Mouse (Mus musculus): Measurements from ENCODE around the gene Arhgef6. TPM values are rescaled to one million over a fixed set of nuclear protein-coding genes. Genes with fewer than 3 reads are reported as not detected.

Arhgef6 gene
- polyA plus RNA-seq, 1 experiment from 2014 or later, result 0.18 TPM

DNA sequence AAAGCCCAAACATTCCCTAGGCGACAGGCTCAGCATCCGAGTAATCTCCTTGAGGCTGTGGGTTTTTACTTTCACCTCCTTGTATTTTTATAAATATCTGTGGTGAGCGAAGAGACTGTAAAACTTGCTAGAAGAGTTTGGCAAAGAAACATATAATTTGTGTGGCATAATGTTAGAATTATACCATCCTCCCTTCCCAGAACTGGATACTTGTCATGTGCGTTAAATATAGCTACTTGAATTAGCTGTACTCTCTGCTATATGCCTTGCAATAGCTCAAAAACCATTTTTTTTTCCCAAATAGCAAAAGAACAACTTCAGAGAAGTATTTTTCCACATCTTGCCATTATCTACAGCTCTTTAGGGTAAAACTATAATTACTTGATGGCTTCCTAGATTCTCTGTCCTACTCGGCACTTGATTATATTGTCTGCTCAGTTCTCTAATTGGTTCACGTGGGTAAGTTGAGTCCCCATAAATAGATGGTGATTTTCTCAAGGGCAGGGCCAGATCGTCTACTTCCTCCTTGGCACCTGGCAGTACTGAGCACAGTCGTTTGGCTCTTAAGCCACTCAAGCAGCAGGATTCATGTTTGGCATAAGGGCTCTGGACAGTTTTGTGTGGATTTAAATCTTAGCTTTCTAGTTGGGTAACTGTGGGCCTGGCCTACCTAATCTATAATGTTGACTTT lies 35.2 kb downstream of the Arhgef6 start:
- H3K27me3 ChIP-seq, result peaks cover 56% of the 10 kb centered on the region
- DNase-seq (ENCODE audit: low read depth, low spot score), result no peak
- no peak for ATAC-seq
- in situ Hi-C loops (cut with MboI; ENCODE audit: low pct_unique_long_range_greater_than_20kb), result no loop called here
- no peak for TF ChIP-seq CTCF (IDR thresholded peaks at IDR 0.05)
- CTCF ChIA-PET, result no interaction called here
- POLR2A ChIA-PET, result interaction anchor here (0.5 kb wide), 1 partner anchor 14 kb away, joined by 3 read pairs; no protein-coding TSS in a partner anchor

DNA sequence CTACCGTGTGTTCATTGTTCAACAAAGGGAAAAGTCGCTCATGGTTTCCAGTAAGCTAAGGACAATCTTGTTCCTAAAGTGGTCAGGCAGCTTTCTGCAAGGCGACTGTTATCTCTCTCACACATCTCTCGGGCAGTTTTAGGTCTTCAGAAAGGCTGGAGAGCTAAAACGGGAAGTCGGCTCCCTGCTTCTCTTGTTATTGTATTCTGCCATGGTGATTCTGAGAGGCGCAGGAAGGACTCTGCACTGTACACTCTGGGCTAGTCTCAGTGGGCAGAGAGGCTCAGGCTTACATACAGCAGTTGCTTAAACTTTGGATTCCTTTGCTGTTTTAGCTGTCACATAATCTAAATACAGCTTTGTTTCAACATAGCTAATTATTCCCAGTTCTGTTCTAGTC lies 39.6 kb downstream of the Arhgef6 start:
- H3K27me3 ChIP-seq, result peaks cover 59% of the 10 kb centered on the region
- in situ Hi-C loops (cut with MboI; ENCODE audit: low pct_unique_long_range_greater_than_20kb), result no loop called here
- no peak for TF ChIP-seq CTCF (IDR thresholded peaks at IDR 0.05)
- ChIA-PET CTCF (interaction anchor here (1.3 kb wide), 1 partner anchor 12 kb away, joined by 4 read pairs; no protein-coding TSS in a partner anchor), POLR2A (no interaction called here)
- DNase-seq (ENCODE audit: low read depth, low spot score) (no peak), ATAC-seq (no peak)

DNA sequence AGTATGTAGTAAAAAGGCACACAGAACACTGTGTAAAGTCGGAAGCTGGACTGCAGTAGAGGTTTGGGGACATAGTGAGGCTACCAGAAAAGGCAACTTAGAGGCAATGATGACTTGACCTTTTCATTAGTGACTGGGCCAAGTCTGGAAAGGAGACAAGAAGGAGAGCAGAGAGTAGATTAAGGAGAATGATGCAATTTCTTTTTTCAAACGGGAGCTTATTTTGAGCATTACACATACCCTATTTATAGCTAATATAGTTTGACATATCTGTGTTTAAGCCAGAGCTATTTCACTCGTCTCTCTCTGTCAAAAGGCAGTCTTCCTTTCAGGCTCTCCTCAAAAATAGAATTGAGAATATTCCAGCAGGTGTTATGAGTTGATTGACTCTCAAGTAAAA lies 50.1 kb downstream of the Arhgef6 start:
- TF ChIP-seq CTCF (IDR thresholded peaks at IDR 0.05), result no peak
- CTCF ChIA-PET, result interaction anchor here (1.4 kb wide), 1 partner anchor 10 kb away, joined by 3 read pairs; no protein-coding TSS in a partner anchor
- POLR2A ChIA-PET, result no interaction called here
- H3K27me3 ChIP-seq, result peaks cover 47% of the 10 kb centered on the region
- in situ Hi-C loops (cut with MboI; ENCODE audit: low pct_unique_long_range_greater_than_20kb), result no loop called here
- ATAC-seq (no peak), DNase-seq (ENCODE audit: low read depth, low spot score) (no peak)

DNA sequence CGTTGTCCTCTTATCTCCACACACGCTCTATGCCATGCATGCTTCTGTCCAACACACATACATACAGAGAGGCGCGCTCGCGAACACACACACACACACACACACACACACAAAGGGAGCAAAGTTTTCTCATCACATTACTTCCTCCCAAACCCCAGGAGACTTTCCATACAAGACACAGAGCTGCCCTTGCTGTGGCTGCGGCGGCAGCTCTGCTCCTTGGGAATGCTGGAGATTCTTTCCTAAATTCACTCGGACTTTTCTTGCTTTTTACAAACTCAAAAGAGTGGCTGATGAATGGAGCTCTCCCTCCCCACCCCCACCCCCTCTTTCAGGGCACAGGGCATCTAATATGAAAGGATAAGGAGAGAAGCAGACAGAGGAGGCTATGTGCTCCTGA lies 52.2 kb downstream of the Arhgef6 start:
- in situ Hi-C loops (cut with MboI; ENCODE audit: low pct_unique_long_range_greater_than_20kb), result no loop called here
- no peak for TF ChIP-seq CTCF (IDR thresholded peaks at IDR 0.05)
- CTCF ChIA-PET, result no interaction called here

DNA sequence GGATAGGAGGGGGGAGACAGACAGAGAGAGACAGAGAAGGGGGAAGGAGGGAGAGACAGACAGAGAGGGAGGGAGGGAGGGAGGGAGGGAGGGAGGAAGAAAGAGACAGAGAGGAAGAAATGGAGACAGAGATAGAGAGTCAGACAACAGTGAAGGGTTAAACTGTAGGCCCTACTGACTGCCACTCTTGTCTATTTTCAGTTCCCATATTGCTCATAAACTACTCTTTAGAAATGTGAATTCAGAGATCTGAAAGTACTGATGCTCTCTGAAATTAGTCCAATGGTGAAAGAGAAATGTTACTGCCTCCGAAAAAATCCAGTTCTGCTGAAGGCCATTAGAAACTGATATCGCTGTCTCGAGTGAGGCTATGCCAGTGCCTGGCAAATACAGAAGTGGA lies 56.3 kb downstream of the Arhgef6 start:
- TF ChIP-seq CTCF (IDR thresholded peaks at IDR 0.05), result no peak
- in situ Hi-C loops (cut with MboI; ENCODE audit: low pct_unique_long_range_greater_than_20kb), result no loop called here
- ATAC-seq (no peak), DNase-seq (ENCODE audit: low read depth, low spot score) (no peak)
- ChIA-PET CTCF (no interaction called here), POLR2A (no interaction called here)
- H3K27me3 ChIP-seq, result peaks cover 28% of the 10 kb centered on the region

More for the DNA sequence above, 52.2 kb downstream of the Arhgef6 start:
- ATAC-seq (no peak), DNase-seq (ENCODE audit: low read depth, low spot score) (no peak)
- peaks cover 42% of the 10 kb centered on the region for H3K27me3 ChIP-seq
- POLR2A ChIA-PET, result interaction anchor here (0.6 kb wide), 1 partner anchor 32 kb away, joined by 3 read pairs; no protein-coding TSS in a partner anchor

DNA sequence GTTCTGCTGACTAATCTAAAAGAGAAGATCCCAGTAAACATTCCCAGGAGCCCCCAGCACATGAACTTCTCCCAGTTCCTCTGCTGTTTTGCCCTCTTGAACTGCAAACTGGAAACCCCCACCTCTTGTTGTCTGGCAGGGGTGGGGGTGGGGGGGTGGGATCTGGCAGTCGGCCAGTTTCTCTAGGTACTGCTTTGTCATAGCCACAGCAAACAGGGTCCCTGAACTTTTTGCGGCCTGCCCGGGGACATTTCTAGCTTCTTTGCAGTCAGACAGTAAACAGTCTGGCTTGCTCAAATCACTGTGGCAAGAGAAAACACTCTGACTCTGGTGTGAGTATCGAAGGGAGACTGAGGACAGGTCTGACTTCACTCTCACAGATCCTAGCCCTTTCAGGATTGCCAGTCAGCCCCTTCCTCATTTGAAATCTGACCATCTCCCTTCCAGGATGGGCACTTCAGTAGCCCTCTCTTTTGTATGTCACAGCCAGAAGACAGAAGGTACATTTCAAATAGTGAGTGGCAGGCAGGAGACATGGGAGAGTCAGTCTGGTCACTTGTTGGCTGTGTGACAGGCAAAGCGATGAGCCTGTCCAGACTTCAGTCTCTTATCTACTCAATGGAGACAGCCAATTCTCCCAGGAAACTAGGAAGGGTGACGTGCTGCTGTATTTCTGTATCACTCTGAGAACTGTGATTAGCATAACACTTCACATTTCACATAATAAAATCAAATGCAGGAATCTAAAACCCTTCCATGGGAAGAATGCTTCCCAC lies 60.8 kb downstream of the Arhgef6 start:
- DNase-seq (ENCODE audit: low read depth, low spot score) (no peak), ATAC-seq (no peak)
- H3K27me3 ChIP-seq, result peaks cover 23% of the 10 kb centered on the region
- CTCF ChIA-PET, result no interaction called here
- no peak for TF ChIP-seq CTCF (IDR thresholded peaks at IDR 0.05)
- POLR2A ChIA-PET, result no interaction called here
- in situ Hi-C loops (cut with MboI; ENCODE audit: low pct_unique_long_range_greater_than_20kb), result no loop called here

DNA sequence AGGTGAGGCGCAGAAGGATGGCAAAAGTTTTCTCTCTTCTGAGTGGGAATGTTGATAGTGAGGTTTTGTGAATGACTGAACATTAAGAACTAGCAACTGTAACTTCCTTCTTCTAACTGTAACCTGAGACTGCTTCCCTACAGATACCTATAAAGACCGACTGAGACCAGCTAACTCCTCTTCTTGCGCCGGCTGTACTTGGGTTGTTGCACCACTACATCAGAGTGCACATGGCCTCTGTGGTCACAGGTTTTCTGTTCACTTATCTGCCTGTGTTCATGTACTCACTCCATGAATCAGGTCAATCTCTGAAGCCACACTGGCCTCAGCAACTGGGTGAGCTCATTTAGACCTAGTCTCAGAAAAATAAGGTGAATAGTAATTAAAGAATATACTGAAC lies 75.0 kb downstream of the Arhgef6 start:
- CTCF ChIA-PET, result no interaction called here
- TF ChIP-seq CTCF (IDR thresholded peaks at IDR 0.05), result no peak
- POLR2A ChIA-PET, result interaction anchor here (0.6 kb wide), 1 partner anchor 244 kb away, joined by 3 read pairs; no protein-coding TSS in a partner anchor
- ATAC-seq (no peak), DNase-seq (ENCODE audit: low read depth, low spot score) (no peak)
- peaks cover 31% of the 10 kb centered on the region for H3K27me3 ChIP-seq
- in situ Hi-C loops (cut with MboI; ENCODE audit: low pct_unique_long_range_greater_than_20kb), result no loop called here

DNA sequence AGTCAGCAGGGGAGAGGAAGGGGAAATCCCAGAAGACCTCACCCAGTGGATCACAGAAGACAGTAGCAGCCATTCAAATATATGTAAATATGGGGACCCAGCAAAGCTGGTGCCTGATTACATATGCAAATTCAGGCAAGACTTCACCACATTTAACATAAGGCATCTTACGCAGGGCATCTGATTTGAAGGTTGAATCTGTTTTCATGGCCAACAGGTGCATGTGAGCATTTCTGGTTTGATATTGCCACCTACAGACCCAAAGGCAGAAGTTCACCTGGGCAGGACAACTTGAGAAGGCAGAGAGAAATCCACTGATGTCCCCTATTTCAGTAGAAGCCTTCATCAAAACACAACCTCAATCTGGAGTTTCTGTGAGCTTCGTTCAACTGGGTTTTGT lies 77.8 kb downstream of the Arhgef6 start:
- in situ Hi-C loops (cut with MboI; ENCODE audit: low pct_unique_long_range_greater_than_20kb), result no loop called here

DNA sequence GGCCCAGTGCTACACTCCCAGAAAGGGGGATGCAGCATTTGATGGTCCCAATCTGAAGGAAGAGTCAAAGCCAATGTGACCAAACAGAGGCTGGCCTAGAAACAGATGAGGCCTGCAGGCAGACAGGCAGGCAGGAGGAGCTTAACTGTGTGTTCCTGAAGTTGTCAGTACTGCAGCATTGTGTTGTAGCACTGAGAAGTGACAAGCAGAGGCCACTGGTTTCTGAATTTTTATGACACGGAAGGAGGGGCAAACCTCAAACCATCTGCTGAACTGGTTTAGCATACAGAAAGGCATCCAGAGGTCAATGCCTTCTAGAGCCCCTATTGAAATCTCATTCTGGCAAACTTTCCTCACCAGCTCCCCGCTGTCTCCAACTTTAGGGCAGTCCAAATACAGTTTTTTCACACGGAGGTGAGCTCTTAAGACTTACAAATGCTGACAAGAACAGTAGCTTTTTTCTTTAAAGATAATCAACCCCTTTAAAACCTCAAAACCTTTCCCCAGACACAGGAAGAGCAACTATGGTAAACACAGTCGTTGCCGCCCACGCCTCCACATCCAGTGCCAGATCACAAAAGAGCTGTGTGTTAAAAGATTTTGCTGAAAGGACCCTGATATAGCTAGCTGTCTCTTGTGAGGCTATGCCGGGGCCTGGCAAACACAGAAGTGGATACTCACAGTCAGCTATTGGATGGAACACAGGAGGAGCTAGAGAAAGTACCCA lies 85.0 kb downstream of the Arhgef6 start:
- no peak for DNase-seq (ENCODE audit: low read depth, low spot score)
- no peak for TF ChIP-seq CTCF (IDR thresholded peaks at IDR 0.05)
- CTCF ChIA-PET, result no interaction called here
- H3K27me3 ChIP-seq, result peaks cover 37% of the 10 kb centered on the region
- ATAC-seq, result no peak
- in situ Hi-C loops (cut with MboI; ENCODE audit: low pct_unique_long_range_greater_than_20kb), result no loop called here
- POLR2A ChIA-PET, result interaction anchor here (0.6 kb wide), 1 partner anchor 33 kb away, joined by 3 read pairs; no protein-coding TSS in a partner anchor

More for the DNA sequence above, 77.8 kb downstream of the Arhgef6 start:
- CTCF ChIA-PET, result no interaction called here
- POLR2A ChIA-PET, result no interaction called here
- peak; percentile 35 for TF ChIP-seq CTCF (IDR thresholded peaks at IDR 0.05)
- H3K27me3 ChIP-seq, result peaks cover 39% of the 10 kb centered on the region
- DNase-seq (ENCODE audit: low read depth, low spot score), result no peak
- no peak for ATAC-seq

DNA sequence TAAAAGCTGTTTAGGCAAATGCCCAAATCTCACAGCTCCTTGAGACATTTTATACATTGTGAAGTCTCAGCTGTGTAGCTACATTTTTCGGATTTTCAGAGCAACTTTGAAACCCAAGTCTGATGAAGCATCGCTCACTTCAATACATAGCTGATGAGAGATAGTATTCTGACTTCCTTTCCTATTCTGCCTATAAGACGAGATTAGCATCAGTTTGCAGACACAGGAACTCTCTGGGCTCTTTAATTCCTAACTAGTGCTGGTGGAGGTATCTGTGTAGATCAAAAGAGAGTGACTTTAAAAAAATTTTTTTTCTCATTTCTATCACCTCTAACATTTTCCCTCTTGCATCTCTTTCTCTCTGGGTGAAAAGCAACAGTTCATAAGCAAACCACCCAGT lies 100.0 kb downstream of the Arhgef6 start:
- peaks cover 46% of the 10 kb centered on the region for H3K27me3 ChIP-seq
- ChIA-PET CTCF (no interaction called here), POLR2A (no interaction called here)
- ATAC-seq (no peak), DNase-seq (ENCODE audit: low read depth, low spot score) (no peak)
- in situ Hi-C loops (cut with MboI; ENCODE audit: low pct_unique_long_range_greater_than_20kb), result no loop called here
- TF ChIP-seq CTCF (IDR thresholded peaks at IDR 0.05), result no peak

DNA sequence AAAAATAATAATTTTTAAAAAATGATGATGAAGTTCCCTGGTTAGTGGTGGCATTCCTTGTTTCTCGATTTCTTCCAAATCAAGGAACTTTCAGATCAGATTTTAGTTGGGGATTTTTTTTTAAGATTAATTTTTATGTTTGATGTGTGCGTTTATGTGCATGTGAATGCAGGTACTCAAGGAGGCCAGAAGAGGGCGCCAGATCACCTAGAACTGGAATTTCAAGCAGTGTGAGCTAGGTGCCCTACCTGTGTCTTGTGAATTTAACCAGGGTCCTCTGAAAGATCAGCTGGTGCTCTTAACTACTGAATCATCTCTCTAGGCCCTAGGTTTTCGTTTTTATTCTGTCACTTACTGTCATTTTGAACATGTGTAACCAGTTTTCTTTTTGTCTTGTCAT lies 102.5 kb downstream of the Arhgef6 start:
- in situ Hi-C loops (cut with MboI; ENCODE audit: low pct_unique_long_range_greater_than_20kb), result no loop called here
- CTCF ChIA-PET, result no interaction called here
- POLR2A ChIA-PET, result no interaction called here
- peaks cover 41% of the 10 kb centered on the region for H3K27me3 ChIP-seq
- DNase-seq (ENCODE audit: low read depth, low spot score) (no peak), ATAC-seq (no peak)
- TF ChIP-seq CTCF (IDR thresholded peaks at IDR 0.05), result peak; percentile 53

Measured in Patski (cell line).